Mouse (Mus musculus) naive thymus-derived CD4-positive, alpha-beta T cell, adult 2 months (primary cell): ENCODE measurements around the gene Cd44.
A peak's percentile ranks its signal among the peaks of the same experiment; 100 is the strongest.

ENCODE experiments used
- DNase-seq: peaks from one replicate; pipeline ENCODE4 v3.0.0-alpha.2; 2011; ENCODE audit warnings: low read depth

The Cd44 gene

GRCm38 (mm10) chr2:102913833-102914545, 12.5 kb upstream of the Cd44 start:
- no peak for DNase-seq

- peak; percentile 67 for DNase-seq
Measured at GRCm38 (mm10) chr2:102912951-102913350, 11.5 kb upstream of the Cd44 start.

GRCm38 (mm10) chr2:102912469-102912868, 11.0 kb upstream of the Cd44 start:
- no peak for DNase-seq

- DNase-seq, result peak; percentile 74
Measured at GRCm38 (mm10) chr2:102909403-102909802, 7.9 kb upstream of the Cd44 start.

GRCm38 (mm10) chr2:102905604-102906003, 4.1 kb upstream of the Cd44 start:
- no peak for DNase-seq

- DNase-seq, result no peak
Measured at GRCm38 (mm10) chr2:102901828-102902223, 361 bp upstream of the Cd44 start.

- DNase-seq, result no peak
Measured at GRCm38 (mm10) chr2:102900230-102900721, 1.2 kb downstream of the Cd44 start.

GRCm38 (mm10) chr2:102899238-102899637, 2.2 kb downstream of the Cd44 start:
- no peak for DNase-seq

- DNase-seq, result no peak
Measured at GRCm38 (mm10) chr2:102898585-102898984, 2.9 kb downstream of the Cd44 start.

- no peak for DNase-seq
Measured at GRCm38 (mm10) chr2:102896154-102896553, 5.3 kb downstream of the Cd44 start.

GRCm38 (mm10) chr2:102895197-102895596, 6.3 kb downstream of the Cd44 start:
- DNase-seq, result no peak

- no peak for DNase-seq
Measured at GRCm38 (mm10) chr2:102894785-102895184, 6.7 kb downstream of the Cd44 start.

- no peak for DNase-seq
Measured at GRCm38 (mm10) chr2:102888688-102889225, 12.7 kb downstream of the Cd44 start.

- no peak for DNase-seq
Measured at GRCm38 (mm10) chr2:102887137-102887536, 14.3 kb downstream of the Cd44 start.

GRCm38 (mm10) chr2:102886306-102886935, 15.0 kb downstream of the Cd44 start:
- peak; percentile 58 for DNase-seq

- no peak for DNase-seq
Measured at GRCm38 (mm10) chr2:102882597-102883272, 18.7 kb downstream of the Cd44 start.

GRCm38 (mm10) chr2:102882004-102882588, 19.4 kb downstream of the Cd44 start:
- no peak for DNase-seq

- no peak for DNase-seq
Measured at GRCm38 (mm10) chr2:102878513-102878912, 23.0 kb downstream of the Cd44 start.

GRCm38 (mm10) chr2:102877463-102877862, 24.0 kb downstream of the Cd44 start:
- DNase-seq, result no peak

- DNase-seq, result no peak
Measured at GRCm38 (mm10) chr2:102876141-102876540, 25.3 kb downstream of the Cd44 start.

- DNase-seq, result peak; percentile 91
Measured at GRCm38 (mm10) chr2:102873848-102874247, 27.6 kb downstream of the Cd44 start.

- DNase-seq, result no peak
Measured at GRCm38 (mm10) chr2:102873194-102873593, 28.3 kb downstream of the Cd44 start.
